ENCODE assay signal across 8 mouse cellular contexts in the genomic region with DNA sequence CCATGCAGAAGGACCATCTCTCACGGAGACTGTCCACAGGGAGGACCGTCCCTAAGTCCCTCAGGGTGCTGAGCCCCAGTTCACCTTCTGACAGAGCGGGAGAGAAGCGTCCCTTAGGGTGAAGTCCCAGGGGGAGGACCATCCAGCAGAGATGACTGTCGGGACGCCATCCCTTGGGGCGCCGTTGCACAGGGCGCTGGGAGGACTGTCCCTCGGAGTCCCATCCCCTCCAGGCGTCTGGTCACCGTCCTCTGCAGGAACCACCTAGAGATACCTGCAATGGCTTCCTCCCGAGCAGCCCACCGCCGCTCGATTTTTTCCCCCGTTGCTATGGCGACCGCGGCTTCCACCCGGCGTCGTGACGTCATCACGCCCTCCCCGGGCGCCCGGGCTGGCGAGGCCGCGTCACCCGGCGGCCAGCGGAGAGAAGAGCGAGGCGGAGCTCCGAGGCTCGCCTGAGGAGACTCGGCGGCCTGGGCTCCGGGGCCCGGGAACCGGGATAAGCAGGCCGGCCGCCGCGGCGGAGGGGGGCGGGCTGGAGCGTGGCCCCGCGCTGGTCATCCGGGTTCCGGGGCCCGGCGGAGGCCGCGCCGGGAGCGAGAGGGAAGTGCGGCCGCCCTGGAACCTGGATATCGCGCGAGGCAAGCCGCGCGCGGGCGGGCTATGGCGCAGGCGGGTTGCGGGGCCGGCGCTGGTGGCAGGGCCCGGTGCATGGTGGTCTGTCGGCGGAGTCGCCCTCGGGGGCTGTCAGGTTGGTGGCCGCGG. TPM values are rescaled to one million over a fixed set of nuclear protein-coding genes. Genes with fewer than 3 reads are reported as not detected.
DNase-seq lines count a peak whose midpoint lies in the region; ATAC-seq and TF ChIP-seq lines count a peak whose summit lies in the region.

Gene Zfp523, plus strand, starts transcription at position 355 of the 765 bp plus-strand sequence.

- DNase-seq in CD4-positive, CD25-positive, alpha-beta regulatory T cell, adult 2 months (ENCODE audit: low read depth, low spot score): peak; percentile 94
- peak; percentile 93 for DNase-seq in forebrain, embryonic 10.5 days (ENCODE audit: extremely low spot score, low spot score)
- peak; percentile 90 to 96 for DNase-seq in kidney, postnatal 25 days
- DNase-seq in liver, embryonic 14.5 days (ENCODE audit: low read depth in 3 of 3, low spot score in 3 of 3): peak; percentile 51 to 61 (median 59)
- DNase-seq in neural tube, embryonic 11.5 days (ENCODE audit: low spot score): peak; percentile 94
- peak; percentile 93 for DNase-seq in stomach, postnatal 0 days (ENCODE audit: low spot score)

- peaks cover 30% of the 10 kb centered on the region for H3K36me3 ChIP-seq in forebrain, embryonic 10.5 days (replicated peaks)
- H3K36me3 ChIP-seq in heart, embryonic 15.5 days: no peaks in the 10 kb centered on the region
- H3K36me3 ChIP-seq in liver, embryonic 14.5 days (replicated peaks; ENCODE audit: control insufficient read depth, insufficient read depth, low read depth): no peaks in the 10 kb centered on the region
- no peaks in the 10 kb centered on the region; the same call in 1 of the 2 replicates for H3K36me3 ChIP-seq in neural tube, embryonic 11.5 days (ENCODE audit: control insufficient read depth, insufficient read depth, low read length)
- H3K36me3 ChIP-seq in stomach, postnatal 0 days (ENCODE audit: control insufficient read depth, insufficient read depth, low read length): no peaks in the 10 kb centered on the region

- TF ChIP-seq CTCF in liver, embryonic 14.5 days (IDR thresholded peaks at IDR 0.05; ENCODE audit: low read depth): no peak
- TF ChIP-seq CTCF in stomach, postnatal 0 days (IDR thresholded peaks at IDR 0.05; ENCODE audit: low read depth): no peak; the same call in 1 of the 2 replicates

- H3K9me3 ChIP-seq in forebrain, embryonic 10.5 days: no peaks in the 10 kb centered on the region
- H3K9me3 ChIP-seq in heart, embryonic 15.5 days (replicated peaks): no peaks in the 10 kb centered on the region
- no peaks in the 10 kb centered on the region for H3K9me3 ChIP-seq in liver, embryonic 14.5 days (ENCODE audit: control insufficient read depth, low read length)
- no peaks in the 10 kb centered on the region for H3K9me3 ChIP-seq in neural tube, embryonic 11.5 days (ENCODE audit: control insufficient read depth, low read length)
- no peaks in the 10 kb centered on the region for H3K9me3 ChIP-seq in stomach, postnatal 0 days (ENCODE audit: control insufficient read depth, low read length)

- ATAC-seq in heart, embryonic 15.5 days (replicated peaks; ENCODE audit: insufficient number of reproducible peaks, insufficient read depth, low FRiP score, low read depth): peak; percentile 80
- ATAC-seq in liver, embryonic 14.5 days (ENCODE audit: insufficient read depth): peak; percentile 82
- peak; percentile 87 for ATAC-seq in neural tube, embryonic 11.5 days (ENCODE audit: insufficient read depth, low FRiP score, low TSS enrichment)
- peak; percentile 93 for ATAC-seq in stomach, postnatal 0 days (ENCODE audit: low FRiP score, low TSS enrichment)

- H3K9ac ChIP-seq in heart, embryonic 15.5 days: peak within 1 kb of the TSS; percentile 97
- peak within 1 kb of the TSS; percentile 82 for H3K9ac ChIP-seq in liver, embryonic 14.5 days (replicated peaks)
- H3K9ac ChIP-seq in neural tube, embryonic 11.5 days (ENCODE audit: low read length): peak within 1 kb of the TSS; percentile 95
- H3K9ac ChIP-seq in stomach, postnatal 0 days (ENCODE audit: low read length): peak within 1 kb of the TSS; percentile 94

- peaks cover 7% of the 10 kb centered on the region; the same call in 1 of the 2 replicates for H3K4me1 ChIP-seq in brown adipose tissue, adult 24 weeks (ENCODE audit: control insufficient read depth, insufficient read depth, insufficient read length, low read length)
- peaks cover 94% of the 10 kb centered on the region for H3K4me1 ChIP-seq in forebrain, embryonic 10.5 days
- peaks cover 61% of the 10 kb centered on the region for H3K4me1 ChIP-seq in heart, embryonic 15.5 days (replicated peaks)
- peaks cover 0 to 19% of the 10 kb centered on the region in 2 experiments; a peak in 2 of 4 replicates for H3K4me1 ChIP-seq in liver, embryonic 14.5 days (replicated peaks; ENCODE audit: control insufficient read depth in 2 of 2, insufficient read depth in 2 of 2, low read length in 1 of 2)
- peaks cover 20% of the 10 kb centered on the region for H3K4me1 ChIP-seq in neural tube, embryonic 11.5 days (ENCODE audit: control insufficient read depth, insufficient read depth, low read length)
- peaks cover 3% of the 10 kb centered on the region; the same call in 1 of the 2 replicates for H3K4me1 ChIP-seq in stomach, postnatal 0 days (replicated peaks; ENCODE audit: control insufficient read depth, insufficient read depth)

- H3K4me2 ChIP-seq in heart, embryonic 15.5 days: peak within 1 kb of the TSS; percentile 94
- H3K4me2 ChIP-seq in liver, embryonic 14.5 days (ENCODE audit: low read depth): peak within 1 kb of the TSS; percentile 86
- H3K4me2 ChIP-seq in neural tube, embryonic 11.5 days (ENCODE audit: low read depth): peak within 1 kb of the TSS; percentile 97
- H3K4me2 ChIP-seq in stomach, postnatal 0 days (replicated peaks; ENCODE audit: low read depth): peak within 1 kb of the TSS; percentile 86

- peak within 1 kb of the TSS; percentile 70 for H3K27ac ChIP-seq in brown adipose tissue, adult 24 weeks (replicated peaks; ENCODE audit: low read depth, low read length)
- H3K27ac ChIP-seq in forebrain, embryonic 10.5 days: peak within 1 kb of the TSS; percentile 99
- H3K27ac ChIP-seq in heart, embryonic 15.5 days: peak within 1 kb of the TSS; percentile 92
- no peak within 1 kb of the TSS for H3K27ac ChIP-seq in liver, embryonic 14.5 days
- peak within 1 kb of the TSS; percentile 93 for H3K27ac ChIP-seq in neural tube, embryonic 11.5 days (ENCODE audit: low read depth, low read length)
- peak within 1 kb of the TSS; percentile 92 for H3K27ac ChIP-seq in stomach, postnatal 0 days (replicated peaks)

- H3K4me3 ChIP-seq in brown adipose tissue, adult 24 weeks (ENCODE audit: insufficient read depth, low read depth, low read length): peak within 1 kb of the TSS; percentile 96
- H3K4me3 ChIP-seq in forebrain, embryonic 10.5 days: peak within 1 kb of the TSS; percentile 91
- peak within 1 kb of the TSS; percentile 92 for H3K4me3 ChIP-seq in heart, embryonic 15.5 days
- H3K4me3 ChIP-seq in liver, embryonic 14.5 days (ENCODE audit: insufficient read depth in 1 of 2, low read depth in 2 of 2, low read length in 2 of 2): peak within 1 kb of the TSS; percentile 44 to 80
- peak within 1 kb of the TSS; percentile 87 for H3K4me3 ChIP-seq in neural tube, embryonic 11.5 days (ENCODE audit: low read depth, low read length)
- H3K4me3 ChIP-seq in stomach, postnatal 0 days (ENCODE audit: low read depth, low read length): peak within 1 kb of the TSS; percentile 80

- H3K27me3 ChIP-seq in forebrain, embryonic 10.5 days (ENCODE audit: poor library complexity, severe bottlenecking): no peaks in the 10 kb centered on the region
- H3K27me3 ChIP-seq in heart, embryonic 15.5 days: no peaks in the 10 kb centered on the region
- no peaks in the 10 kb centered on the region for H3K27me3 ChIP-seq in liver, embryonic 14.5 days (ENCODE audit: control insufficient read depth, insufficient read depth, low read length)
- no peaks in the 10 kb centered on the region for H3K27me3 ChIP-seq in neural tube, embryonic 11.5 days (ENCODE audit: control insufficient read depth, insufficient read depth, low read length)
- no peaks in the 10 kb centered on the region for H3K27me3 ChIP-seq in stomach, postnatal 0 days (ENCODE audit: control insufficient read depth, insufficient read depth, low read length)

- no peak for TF ChIP-seq EP300 in liver, embryonic 14.5 days (IDR thresholded peaks at IDR 0.05; ENCODE audit: low read depth)
- TF ChIP-seq EP300 in stomach, postnatal 0 days (optimal IDR thresholded peaks at IDR 0.05): no peak

- WGBS in forebrain, embryonic 10.5 days: under 1% methylated on average over 82 of the region's 82 CpGs
- WGBS in heart, embryonic 15.5 days: under 1% methylated on average over 76 of the region's 82 CpGs
- WGBS in liver, embryonic 14.5 days (ENCODE audit: insufficient replicate concordance): under 1% methylated on average over 74 of the region's 82 CpGs
- WGBS in neural tube, embryonic 11.5 days: under 1% methylated on average over 69 of the region's 82 CpGs
- WGBS in stomach, postnatal 0 days: under 1% methylated on average over 73 of the region's 82 CpGs

RNA-seq across cellular contexts. Expression of gene Zfp523, which starts in this region (rescaled TPM):
- 6.1 and 12.0 TPM in 2 replicates for polyA plus RNA-seq in brown adipose tissue, adult 24 weeks (2012; ENCODE audit: insufficient read depth, insufficient read length, missing spikeins)
- polyA plus RNA-seq in forebrain, embryonic 10.5 days (2016; fragmentation: Nextera tagmentation; extraction: Ambion mirVana): 32.6 and 35.6 TPM in 2 replicates
- polyA plus RNA-seq in heart, embryonic 15.5 days (2015; fragmentation: Nextera tagmentation; extraction: Ambion mirVana): 17.3 and 25.3 TPM in 2 replicates
- 6.1 and 7.5 TPM in 2 replicates for polyA plus RNA-seq in liver, embryonic 14.5 days (2012; rRNA removed)
- polyA plus RNA-seq in liver, embryonic 14.5 days (2014; fragmentation: Nextera tagmentation; extraction: Ambion mirVana): 4.3 and 5.4 TPM in 2 replicates
- 31.1 and 32.5 TPM in 2 replicates for polyA plus RNA-seq in neural tube, embryonic 11.5 days (2014; fragmentation: Nextera tagmentation; extraction: Ambion mirVana)
- polyA plus RNA-seq in stomach, postnatal 0 days (2015; fragmentation: Nextera tagmentation; extraction: Ambion mirVana): 17.2 and 18.1 TPM in 2 replicates
